Mouse (Mus musculus) B cell, adult 2 months (primary cell): ENCODE measurements around the gene Ugt2b36.
"Not testable (repeated sequence)": the region's sequence is repeated elsewhere in the genome, so short reads cannot be mapped to it uniquely, and the experiment has no call there.

ENCODE experiments used
- DNase-seq, 2 experiments: peaks; one replicate each; pipeline ENCODE4 v3.0.0; 2022

The Ugt2b36 gene

GRCm38 (mm10) chr5:87092346-87093027 is at the start of gene Ugt2b36:
Ugt2b36 (minus strand) TSS chr5:87092555.
- no peak for DNase-seq

- not testable (repeated sequence) for DNase-seq
Observed at GRCm38 (mm10) chr5:87140196-87140595, 47.8 kb upstream of the Ugt2b36 start, which contains the start of gene Ugt2b5. Ugt2b5 (minus strand) TSS chr5:87140318.

- not testable (repeated sequence) for DNase-seq
Observed at GRCm38 (mm10) chr5:87103697-87104096, 11.3 kb upstream of the Ugt2b36 start.

- DNase-seq = no peak
Observed at GRCm38 (mm10) chr5:87091111-87091510, 1.2 kb downstream of the Ugt2b36 start.

DNA sequence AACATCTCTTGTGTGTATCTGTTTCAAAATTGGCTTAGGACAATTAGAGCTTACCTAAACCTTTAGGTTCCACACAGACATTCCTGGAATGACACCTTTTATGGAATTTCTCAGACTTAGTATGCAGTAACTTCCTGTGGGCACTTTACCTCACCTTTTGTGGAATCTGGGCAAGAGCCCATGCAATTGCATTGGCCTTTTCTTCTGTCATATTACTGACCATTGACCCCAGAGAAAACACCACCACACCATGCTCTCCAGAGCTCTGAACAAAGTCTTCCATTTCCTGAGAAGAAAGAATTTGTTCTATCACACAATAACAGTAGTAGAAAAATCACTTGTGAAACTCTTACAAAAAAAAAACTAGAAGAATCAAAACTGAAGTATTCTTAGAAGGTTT is 3.1 kb downstream of the Ugt2b36 start:
- no peak for DNase-seq

DNA sequence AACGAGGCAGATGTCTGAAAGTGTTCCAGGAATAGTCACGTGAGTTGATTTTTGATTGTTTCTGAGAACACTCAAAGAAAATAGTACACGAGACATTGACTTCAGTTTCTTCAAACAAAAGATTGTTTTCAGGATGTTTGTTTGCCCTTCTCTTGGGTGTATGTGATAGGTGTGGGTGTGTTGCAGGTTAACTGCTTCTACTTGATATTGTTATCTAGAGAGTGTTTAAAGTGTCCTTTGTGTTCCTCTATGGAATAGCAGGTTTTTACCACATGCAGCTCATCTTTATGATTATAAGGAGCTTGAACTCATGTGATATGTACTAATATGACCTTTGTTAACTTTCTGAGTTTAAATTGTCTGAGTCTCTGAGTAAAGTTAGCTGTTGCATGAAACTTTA is 6.1 kb downstream of the Ugt2b36 start:
- DNase-seq = no peak

- no peak for DNase-seq
Observed at GRCm38 (mm10) chr5:87030624-87031023, 61.7 kb downstream of the Ugt2b36 start.

DNA sequence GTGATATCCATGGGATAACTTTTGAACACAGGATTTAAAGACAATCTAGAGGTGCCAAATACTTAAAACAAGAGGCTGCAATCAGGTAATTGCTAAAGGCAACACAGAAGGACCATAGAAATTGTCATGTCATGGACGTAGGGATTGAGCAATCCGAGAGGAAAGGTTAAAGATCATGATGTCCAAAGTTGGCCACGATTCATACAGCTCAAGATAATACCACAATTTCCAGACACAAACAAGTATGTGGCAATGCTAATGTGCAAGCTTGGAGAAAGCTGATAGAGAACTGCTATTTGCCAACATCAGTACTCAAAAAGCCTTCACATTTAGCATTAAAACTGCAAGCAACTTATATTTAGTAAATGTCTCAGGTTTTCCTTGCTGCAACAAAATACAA is 65.0 kb downstream of the Ugt2b36 start:
- no peak for DNase-seq
